Mouse (Mus musculus): ENCODE data around the gene Slc2a13.

- TF ChIP-seq CTCF (IDR thresholded peaks at IDR 0.05; ENCODE audit: borderline replicate concordance, insufficient read depth, low read length) = no peak
- TF ChIP-seq POLR2A (IDR thresholded peaks at IDR 0.05; ENCODE audit: low read depth, low read length) = no peak
Observed at GRCm38 (mm10) chr15:91275961-91276360, 297.1 kb downstream of the Slc2a13 start.

Data from embryonic fibroblast, embryonic 13.5 days (primary cell).